Mouse (Mus musculus) erythroid progenitor cell, adult 5-6 weeks (primary cell): Measurements from ENCODE around the gene Grip1. TPM values are rescaled to one million over a fixed set of nuclear protein-coding genes. Genes with fewer than 3 reads are reported as not detected.

ENCODE experiments used
- ATAC-seq: replicated peaks from 2 replicates; pipeline ENCODE4 v1.8.0; 2016; ENCODE audit warnings: moderate number of reproducible peaks, mild to moderate bottlenecking, moderate TSS enrichment, inconsistent platforms; ENCODE audit not compliant: poor library complexity, low FRiP score, severe bottlenecking
- total RNA-seq, 2 experiments: library from RNA; stranded (forward) in 1 of 2; stranded (reverse) in 1 of 2; fragments of 150-400 nt in 1 of 2; fragments of 186-747, 209-891 nt in 1 of 2; gene quantifications; 2 replicates each; pipeline versions ENCODE4 v1.2.3 to v1.2.4; 2015 to 2017; ENCODE audit warnings: low replicate concordance in 2 of 2

Gene Grip1
- total RNA-seq, 2 experiments from 2014 or later: not detected

GRCm38 (mm10) chr10:120005581-120005980 is 552.0 kb downstream of the Grip1 start:
- ATAC-seq: no peak

GRCm38 (mm10) chr10:120012331-120012730 is 558.7 kb downstream of the Grip1 start:
- no peak for ATAC-seq

- no peak for ATAC-seq
Observed at GRCm38 (mm10) chr10:120015117-120015516, 561.5 kb downstream of the Grip1 start.

GRCm38 (mm10) chr10:120026437-120026836 is 572.8 kb downstream of the Grip1 start:
- no peak for ATAC-seq

GRCm38 (mm10) chr10:120030901-120031300 is 577.3 kb downstream of the Grip1 start:
- ATAC-seq: no peak

GRCm38 (mm10) chr10:120031316-120031715 is 577.7 kb downstream of the Grip1 start:
- no peak for ATAC-seq

GRCm38 (mm10) chr10:120033866-120034265 is 580.2 kb downstream of the Grip1 start:
- ATAC-seq: no peak

GRCm38 (mm10) chr10:120035211-120035733 is 581.6 kb downstream of the Grip1 start:
- no peak for ATAC-seq

- ATAC-seq: no peak
Observed at GRCm38 (mm10) chr10:120035824-120036223, 582.2 kb downstream of the Grip1 start.

- ATAC-seq: no peak
Observed at GRCm38 (mm10) chr10:120038194-120038593, 584.6 kb downstream of the Grip1 start.

- ATAC-seq: no peak
Observed at GRCm38 (mm10) chr10:120044237-120044636, 590.6 kb downstream of the Grip1 start.

- no peak for ATAC-seq
Observed at GRCm38 (mm10) chr10:120044714-120045234, 591.1 kb downstream of the Grip1 start.

- no peak for ATAC-seq
Observed at GRCm38 (mm10) chr10:120060579-120061237, 607.1 kb downstream of the Grip1 start.

- no peak for ATAC-seq
Observed at GRCm38 (mm10) chr10:120061238-120062130, 607.9 kb downstream of the Grip1 start.

- no peak for ATAC-seq
Observed at GRCm38 (mm10) chr10:120064424-120064823, 610.8 kb downstream of the Grip1 start.

- no peak for ATAC-seq
Observed at GRCm38 (mm10) chr10:120066319-120066718, 612.7 kb downstream of the Grip1 start.

GRCm38 (mm10) chr10:120077850-120078249 is 624.2 kb downstream of the Grip1 start:
- no peak for ATAC-seq

- ATAC-seq: no peak
Observed at GRCm38 (mm10) chr10:120092548-120092947, 638.9 kb downstream of the Grip1 start.

- ATAC-seq: no peak
Observed at GRCm38 (mm10) chr10:120095136-120095535, 641.5 kb downstream of the Grip1 start.

- ATAC-seq: no peak
Observed at GRCm38 (mm10) chr10:120095716-120096115, 642.1 kb downstream of the Grip1 start.

GRCm38 (mm10) chr10:120097564-120097963 is 643.9 kb downstream of the Grip1 start:
- no peak for ATAC-seq
